Mouse (Mus musculus): Measurements from ENCODE around the gene Lhx4.
A peak's percentile ranks its signal among the peaks of the same experiment; 100 is the strongest.

Gene Lhx4

GRCm38 (mm10) chr1:155758711-155759110, 7.2 kb upstream of the Lhx4 start:
- no peak for DNase-seq (ENCODE audit: low read depth, low spot score)
- Histone ChIP-seq H3K27me3 (ENCODE audit: control insufficient read depth, insufficient read depth, low read length, poor library complexity, severe bottlenecking) (no peaks in the 10 kb centered on the region), H3K36me3 (ENCODE audit: control insufficient read depth, insufficient read depth, low read length, poor library complexity, severe bottlenecking) (no peaks in the 10 kb centered on the region)

GRCm38 (mm10) chr1:155757621-155758020, 6.1 kb upstream of the Lhx4 start:
- no peaks in the 10 kb centered on the region for H3K36me3 ChIP-seq (ENCODE audit: control insufficient read depth, insufficient read depth, low read length, poor library complexity, severe bottlenecking)
- H3K27me3 ChIP-seq (ENCODE audit: control insufficient read depth, insufficient read depth, low read length, poor library complexity, severe bottlenecking) = no peaks in the 10 kb centered on the region
- no peak for DNase-seq (ENCODE audit: low read depth, low spot score)

- no peaks in the 10 kb centered on the region for H3K36me3 ChIP-seq (ENCODE audit: control insufficient read depth, insufficient read depth, low read length, poor library complexity, severe bottlenecking)
Measured at GRCm38 (mm10) chr1:155753411-155753810, 1.9 kb upstream of the Lhx4 start.

GRCm38 (mm10) chr1:155750517-155751178, 836 bp downstream of the Lhx4 start:
- no peaks in the 10 kb centered on the region for H3K27me3 ChIP-seq (ENCODE audit: control insufficient read depth, insufficient read depth, low read length, poor library complexity, severe bottlenecking)
- no peak for DNase-seq (ENCODE audit: low read depth, low spot score)
- H3K36me3 ChIP-seq (ENCODE audit: control insufficient read depth, insufficient read depth, low read length, poor library complexity, severe bottlenecking) = no peaks in the 10 kb centered on the region

More at GRCm38 (mm10) chr1:155753411-155753810, 1.9 kb upstream of the Lhx4 start:
- no peaks in the 10 kb centered on the region for H3K27me3 ChIP-seq (ENCODE audit: control insufficient read depth, insufficient read depth, low read length, poor library complexity, severe bottlenecking)
- DNase-seq (ENCODE audit: low read depth, low spot score) = no peak

GRCm38 (mm10) chr1:155747911-155748310, 3.6 kb downstream of the Lhx4 start:
- no peaks in the 10 kb centered on the region for H3K36me3 ChIP-seq (ENCODE audit: control insufficient read depth, insufficient read depth, low read length, poor library complexity, severe bottlenecking)
- DNase-seq (ENCODE audit: low read depth, low spot score) = no peak
- no peaks in the 10 kb centered on the region for H3K27me3 ChIP-seq (ENCODE audit: control insufficient read depth, insufficient read depth, low read length, poor library complexity, severe bottlenecking)

- no peaks in the 10 kb centered on the region for H3K36me3 ChIP-seq (ENCODE audit: control insufficient read depth, insufficient read depth, low read length, poor library complexity, severe bottlenecking)
- no peak for DNase-seq (ENCODE audit: low read depth, low spot score)
- peaks cover 1% of the 10 kb centered on the region; the same call in 1 of the 2 replicates for H3K27me3 ChIP-seq (ENCODE audit: control insufficient read depth, insufficient read depth, low read length, poor library complexity, severe bottlenecking)
Measured at GRCm38 (mm10) chr1:155747011-155747410, 4.5 kb downstream of the Lhx4 start.

GRCm38 (mm10) chr1:155742411-155743363, 8.8 kb downstream of the Lhx4 start:
- H3K36me3 ChIP-seq (ENCODE audit: control insufficient read depth, insufficient read depth, low read length, poor library complexity, severe bottlenecking) = no peaks in the 10 kb centered on the region
- DNase-seq (ENCODE audit: low read depth, low spot score) = no peak
- peaks cover 1% of the 10 kb centered on the region; the same call in 1 of the 2 replicates for H3K27me3 ChIP-seq (ENCODE audit: control insufficient read depth, insufficient read depth, low read length, poor library complexity, severe bottlenecking)

GRCm38 (mm10) chr1:155741988-155742387, 9.5 kb downstream of the Lhx4 start:
- H3K27me3 ChIP-seq (ENCODE audit: control insufficient read depth, insufficient read depth, low read length, poor library complexity, severe bottlenecking) = peaks cover 1% of the 10 kb centered on the region; the same call in 1 of the 2 replicates
- no peak for DNase-seq (ENCODE audit: low read depth, low spot score)

GRCm38 (mm10) chr1:155741378-155741945, 10.0 kb downstream of the Lhx4 start:
- DNase-seq (ENCODE audit: low read depth, low spot score) = no peak
- Histone ChIP-seq H3K36me3 (ENCODE audit: control insufficient read depth, insufficient read depth, low read length, poor library complexity, severe bottlenecking) (no peaks in the 10 kb centered on the region), H3K27me3 (ENCODE audit: control insufficient read depth, insufficient read depth, low read length, poor library complexity, severe bottlenecking) (peaks cover 1% of the 10 kb centered on the region; the same call in 1 of the 2 replicates)

More at GRCm38 (mm10) chr1:155741988-155742387, 9.5 kb downstream of the Lhx4 start:
- no peaks in the 10 kb centered on the region for H3K36me3 ChIP-seq (ENCODE audit: control insufficient read depth, insufficient read depth, low read length, poor library complexity, severe bottlenecking)

GRCm38 (mm10) chr1:155740622-155741377, 10.7 kb downstream of the Lhx4 start:
- Histone ChIP-seq H3K27me3 (ENCODE audit: control insufficient read depth, insufficient read depth, low read length, poor library complexity, severe bottlenecking) (peaks cover 1% of the 10 kb centered on the region; the same call in 1 of the 2 replicates), H3K36me3 (ENCODE audit: control insufficient read depth, insufficient read depth, low read length, poor library complexity, severe bottlenecking) (no peaks in the 10 kb centered on the region)
- peak; percentile 31 for DNase-seq (ENCODE audit: low read depth, low spot score)

- Histone ChIP-seq H3K36me3 (ENCODE audit: control insufficient read depth, insufficient read depth, low read length, poor library complexity, severe bottlenecking) (no peaks in the 10 kb centered on the region), H3K27me3 (ENCODE audit: control insufficient read depth, insufficient read depth, low read length, poor library complexity, severe bottlenecking) (peaks cover 1% of the 10 kb centered on the region; the same call in 1 of the 2 replicates)
- DNase-seq (ENCODE audit: low read depth, low spot score) = no peak
Measured at GRCm38 (mm10) chr1:155737809-155738383, 13.6 kb downstream of the Lhx4 start.

GRCm38 (mm10) chr1:155737017-155737808, 14.3 kb downstream of the Lhx4 start:
- H3K36me3 ChIP-seq (ENCODE audit: control insufficient read depth, insufficient read depth, low read length, poor library complexity, severe bottlenecking) = no peaks in the 10 kb centered on the region
- H3K27me3 ChIP-seq (ENCODE audit: control insufficient read depth, insufficient read depth, low read length, poor library complexity, severe bottlenecking) = no peaks in the 10 kb centered on the region; the same call in 1 of the 2 replicates
- peak; percentile 49 for DNase-seq (ENCODE audit: low read depth, low spot score)

GRCm38 (mm10) chr1:155736096-155736825, 15.2 kb downstream of the Lhx4 start:
- H3K36me3 ChIP-seq (ENCODE audit: control insufficient read depth, insufficient read depth, low read length, poor library complexity, severe bottlenecking) = no peaks in the 10 kb centered on the region
- no peak for DNase-seq (ENCODE audit: low read depth, low spot score)
- H3K27me3 ChIP-seq (ENCODE audit: control insufficient read depth, insufficient read depth, low read length, poor library complexity, severe bottlenecking) = no peaks in the 10 kb centered on the region; the same call in 1 of the 2 replicates
